Mouse (Mus musculus) cortical plate, adult 2 months (tissue): ENCODE results near the gene Zfp575. TPM values are rescaled to one million over a fixed set of nuclear protein-coding genes. Genes with fewer than 3 reads are reported as not detected.
A peak's percentile ranks its signal among the peaks of the same experiment; 100 is the strongest.

ENCODE experiments used
- H3K27ac ChIP-seq: fragments of 200-500 bp; 2 replicates; pipeline ENCODE4 v1.5.1; 2012; ENCODE audit warnings: low read length, control low read depth, inconsistent platforms; ENCODE audit not compliant: insufficient read depth
- H3K4me1 ChIP-seq: fragments of 200-500 bp; 2 replicates; pipeline ENCODE4 v1.6.1; 2011; ENCODE audit warnings: low read length; ENCODE audit not compliant: control insufficient read depth, insufficient read depth
- H3K4me3 ChIP-seq: fragments of 200-500 bp; 2 replicates; pipeline ENCODE4 v1.5.1; 2011; ENCODE audit warnings: mild to moderate bottlenecking, low read length, control low read depth; ENCODE audit not compliant: insufficient read depth
- CTCF ChIP-seq: fragments of 200-500 bp; IDR thresholded peaks from 2 replicates; pipeline ENCODE4 v1.5.1; 2011; ENCODE audit warnings: mild to moderate bottlenecking, control low read depth, low read length; ENCODE audit not compliant: insufficient read depth; ENCODE audit errors: extremely low read depth
- POLR2A ChIP-seq: fragments of 200-500 bp; IDR thresholded peaks from 2 replicates; pipeline ENCODE4 v1.6.1; 2011; ENCODE audit warnings: mild to moderate bottlenecking, low read length, control low read depth; ENCODE audit not compliant: insufficient read depth; ENCODE audit errors: extremely low read depth
- polyA plus RNA-seq: library from polyadenylated mRNA; depleted of rRNA; stranded (reverse); fragments of >200 nt; gene quantifications from 2 replicates; pipeline ENCODE4 v1.2.3, GENCODE M21; 2012

The Zfp575 gene
- polyA plus RNA-seq, 1 experiment, result 7.3 TPM

DNA sequence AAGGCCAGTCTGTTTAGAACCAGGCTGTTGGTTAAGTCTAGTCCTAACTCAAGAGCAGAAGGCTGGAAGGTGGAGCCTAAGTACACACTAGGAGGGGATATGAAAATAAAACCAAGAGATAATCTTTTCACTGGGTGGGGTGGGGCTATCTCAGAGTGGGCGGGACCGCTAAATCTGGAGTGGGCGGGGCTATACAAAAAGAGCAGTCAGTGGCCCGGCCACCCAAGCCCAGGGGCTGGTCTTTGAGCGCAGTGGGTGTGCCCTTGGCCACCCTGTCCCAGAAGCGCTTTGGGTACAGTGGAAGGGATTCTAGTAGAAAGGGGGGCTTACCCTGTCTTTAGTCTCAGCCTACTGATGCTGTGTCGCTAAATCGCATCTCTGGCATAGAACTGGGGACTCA lies 613 bp downstream of the Zfp575 start:
- H3K4me3 ChIP-seq, result peak overlapping the region; percentile 58
- TF ChIP-seq CTCF, result no peak
- H3K27ac ChIP-seq, result no peak overlapping the region
- peaks cover 4% of the 10 kb centered on the region for H3K4me1 ChIP-seq

DNA sequence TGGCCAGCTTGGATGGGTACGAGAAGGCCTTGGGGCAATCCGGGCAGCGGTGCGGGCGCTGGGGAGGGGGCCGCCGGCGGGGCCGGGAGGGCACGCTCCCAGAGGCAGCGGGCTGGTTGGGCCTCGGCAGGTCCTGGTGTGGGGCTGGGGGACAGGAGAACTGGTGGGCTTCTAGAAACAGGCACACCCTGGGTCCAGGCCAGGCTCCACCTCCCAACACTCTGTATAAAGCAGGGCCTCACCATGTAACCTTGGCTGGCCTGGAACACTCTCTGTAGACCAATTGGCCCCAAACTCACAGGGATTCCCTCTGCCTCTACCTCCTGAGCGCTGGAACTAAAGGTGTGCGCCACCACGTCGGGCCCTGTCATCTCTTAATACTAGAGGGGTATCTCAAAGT lies 1.4 kb downstream of the Zfp575 start:
- no peak overlapping the region for H3K4me3 ChIP-seq
- peaks cover 4% of the 10 kb centered on the region for H3K4me1 ChIP-seq
- TF ChIP-seq CTCF, result no peak
- no peak for TF ChIP-seq POLR2A
- no peak overlapping the region for H3K27ac ChIP-seq

DNA sequence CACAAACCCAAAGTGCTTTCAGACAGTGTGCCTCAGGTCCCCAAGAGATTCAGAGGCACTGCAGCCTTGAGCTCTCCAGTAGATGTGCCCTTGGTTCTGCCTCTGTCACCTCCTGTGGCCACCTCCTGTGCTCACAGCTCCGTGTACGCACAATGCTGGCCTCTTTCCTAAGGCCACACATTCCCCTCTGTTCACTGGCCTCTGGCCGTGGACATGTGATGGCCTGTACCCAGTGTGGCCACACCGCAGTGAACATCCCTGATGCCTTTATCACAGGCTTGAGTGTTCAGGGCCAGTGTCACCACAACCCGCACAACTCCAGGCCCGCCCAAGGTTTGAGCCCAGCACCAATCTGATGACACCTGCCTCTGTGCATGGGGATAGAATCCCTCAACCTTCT lies 2.6 kb downstream of the Zfp575 start:
- H3K4me3 ChIP-seq, result no peak overlapping the region

DNA sequence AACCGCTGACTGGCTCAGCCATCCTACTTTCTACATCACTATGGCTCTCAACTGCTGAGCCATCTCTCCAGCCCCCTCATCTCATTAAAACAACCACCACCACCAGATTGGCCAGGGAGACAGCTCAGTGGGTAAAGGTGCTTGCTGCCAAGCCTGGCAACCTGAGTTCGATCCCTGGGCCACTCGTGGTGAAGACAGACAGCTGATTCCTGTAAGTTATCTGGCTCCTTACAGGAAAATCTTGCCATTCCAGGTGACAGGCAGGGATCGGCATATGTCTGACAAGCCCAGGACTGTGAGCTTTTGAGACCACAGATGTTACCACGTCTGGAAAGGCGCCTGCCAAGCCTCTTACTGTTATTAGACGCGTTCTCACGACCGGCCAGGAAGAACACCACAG lies 9.6 kb downstream of the Zfp575 start:
- TF ChIP-seq POLR2A, result no peak
- no peak for TF ChIP-seq CTCF

More for the DNA sequence above, 2.6 kb downstream of the Zfp575 start:
- no peak for TF ChIP-seq CTCF
- no peak for TF ChIP-seq POLR2A
- Histone ChIP-seq H3K27ac (no peak overlapping the region), H3K4me1 (peaks cover 4% of the 10 kb centered on the region)

DNA sequence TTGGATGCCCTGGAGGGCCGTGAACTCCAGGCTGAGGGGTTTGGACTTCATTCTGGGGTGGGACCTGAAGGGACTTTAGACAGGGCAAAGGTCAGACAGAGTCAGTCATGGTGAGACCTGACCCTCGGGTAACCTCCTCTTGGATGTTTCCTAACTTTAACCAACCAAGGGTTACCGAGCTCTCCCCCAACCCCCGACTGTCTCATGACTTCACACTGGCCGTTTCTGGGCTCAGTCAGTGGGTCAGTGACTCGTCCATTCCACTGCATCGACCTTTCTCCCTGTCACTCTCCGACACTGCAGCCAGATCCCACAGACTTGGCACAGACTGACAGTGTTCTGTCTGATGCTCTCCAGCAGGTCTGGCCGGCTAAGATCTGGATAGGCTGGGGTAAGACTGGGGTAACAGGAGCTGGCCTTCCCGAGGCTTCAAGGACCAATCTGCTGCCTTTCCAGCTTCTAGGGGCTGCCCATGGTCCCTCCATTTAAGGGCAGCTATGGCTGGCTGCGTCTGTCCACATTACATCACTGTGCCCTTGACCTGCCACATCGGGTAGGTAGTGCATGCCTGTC lies 13.1 kb downstream of the Zfp575 start:
- no peak overlapping the region for H3K4me3 ChIP-seq
- H3K27ac ChIP-seq, result no peak overlapping the region
- H3K4me1 ChIP-seq, result no peaks in the 10 kb centered on the region
- TF ChIP-seq CTCF (no peak), POLR2A (no peak)

More for the DNA sequence above, 9.6 kb downstream of the Zfp575 start:
- no peak overlapping the region for H3K27ac ChIP-seq
- no peak overlapping the region for H3K4me3 ChIP-seq
- H3K4me1 ChIP-seq, result no peaks in the 10 kb centered on the region

DNA sequence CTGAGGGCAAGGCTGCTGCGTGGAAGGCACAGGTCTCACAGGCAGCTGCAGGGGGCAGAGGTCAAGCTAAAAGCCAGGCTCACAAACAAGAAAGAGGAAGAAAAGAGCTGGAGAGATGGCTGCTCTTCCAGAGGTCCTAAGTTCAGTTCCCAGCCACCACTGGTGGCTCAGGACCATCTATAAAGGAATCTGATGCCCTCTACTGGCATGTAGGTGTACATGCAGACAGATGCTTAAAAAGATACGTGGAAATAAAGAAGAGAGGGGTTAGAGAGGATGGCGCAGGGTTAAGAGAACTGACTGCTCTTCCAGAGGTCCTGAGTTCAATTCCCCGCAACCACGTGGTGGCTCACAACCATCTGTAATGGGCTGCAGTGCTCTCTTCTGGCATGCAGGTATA lies 15.0 kb downstream of the Zfp575 start:
- Histone ChIP-seq H3K4me3 (no peak overlapping the region), H3K27ac (no peak overlapping the region), H3K4me1 (no peaks in the 10 kb centered on the region; the same call in 1 of the 2 replicates)
- TF ChIP-seq CTCF, result no peak; the same call in 1 of the 2 replicates
- TF ChIP-seq POLR2A, result no peak

DNA sequence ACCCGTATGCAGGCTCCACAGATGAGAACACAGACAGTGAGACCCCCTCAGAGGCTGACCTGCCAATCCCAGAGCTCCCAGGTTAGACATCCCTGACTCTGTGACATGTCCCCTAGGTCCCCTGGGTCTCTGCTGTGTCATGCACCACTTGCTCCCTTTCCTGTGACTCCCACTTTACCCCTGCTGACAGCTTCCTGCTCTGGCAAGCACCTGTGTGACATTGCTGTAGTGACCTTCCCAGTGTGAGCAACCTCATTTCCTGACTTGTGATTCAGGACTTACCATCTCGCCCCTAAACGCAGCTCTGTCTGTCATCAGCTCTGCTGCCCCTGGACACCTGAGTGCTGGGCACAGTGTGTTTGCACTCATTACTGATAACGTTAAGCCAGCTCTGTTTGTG lies 16.4 kb downstream of the Zfp575 start:
- Histone ChIP-seq H3K27ac (no peak overlapping the region), H3K4me1 (no peaks in the 10 kb centered on the region; the same call in 1 of the 2 replicates), H3K4me3 (no peak overlapping the region)
- no peak for TF ChIP-seq POLR2A
- no peak for TF ChIP-seq CTCF

DNA sequence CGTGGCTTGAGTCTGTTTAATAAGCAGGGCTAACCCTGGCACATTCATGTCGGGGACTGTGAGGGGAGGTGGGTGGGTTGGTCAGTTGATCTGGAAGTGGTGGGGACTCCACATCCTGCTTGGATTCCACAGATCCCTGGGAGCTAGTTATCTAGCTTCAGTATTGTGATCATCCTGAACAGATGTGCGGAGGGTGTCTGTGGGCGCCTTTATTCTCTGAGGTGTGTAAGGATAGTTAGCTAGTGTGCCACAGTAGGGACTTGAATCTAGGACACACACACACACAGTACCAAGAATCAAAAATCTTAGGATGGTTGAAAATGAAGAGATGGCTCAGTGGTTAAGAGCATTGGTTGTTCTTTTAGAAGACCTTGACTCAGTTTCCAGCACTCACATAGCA lies 18.9 kb downstream of the Zfp575 start:
- TF ChIP-seq CTCF, result no peak
- TF ChIP-seq POLR2A, result no peak
- no peak overlapping the region for H3K27ac ChIP-seq
- H3K4me3 ChIP-seq, result no peak overlapping the region

DNA sequence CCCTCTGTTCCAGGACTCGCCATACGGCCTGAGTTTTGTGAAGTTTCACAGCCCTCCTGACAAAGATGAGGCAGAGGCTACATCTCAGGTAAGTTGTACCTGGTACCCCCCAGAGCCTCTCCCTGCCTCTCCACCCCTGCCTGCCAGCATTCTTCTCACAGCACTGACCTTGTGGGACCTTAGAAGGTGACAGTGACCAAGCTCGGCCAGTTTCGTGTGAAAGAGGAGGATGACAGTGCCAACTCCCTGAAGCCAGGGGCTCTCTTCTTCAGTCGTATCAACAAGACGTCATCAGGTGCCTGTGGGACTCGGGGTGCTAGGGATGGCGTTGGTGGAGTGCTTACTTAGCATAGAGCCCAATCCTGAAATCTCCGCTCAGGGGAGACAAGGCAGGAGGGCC lies 21.2 kb downstream of the Zfp575 start:
- no peak overlapping the region for H3K4me3 ChIP-seq
- TF ChIP-seq CTCF (no peak), POLR2A (no peak)
- H3K4me1 ChIP-seq, result no peaks in the 10 kb centered on the region; the same call in 1 of the 2 replicates
- no peak overlapping the region for H3K27ac ChIP-seq

More for the DNA sequence above, 18.9 kb downstream of the Zfp575 start:
- H3K4me1 ChIP-seq, result no peaks in the 10 kb centered on the region; the same call in 1 of the 2 replicates

DNA sequence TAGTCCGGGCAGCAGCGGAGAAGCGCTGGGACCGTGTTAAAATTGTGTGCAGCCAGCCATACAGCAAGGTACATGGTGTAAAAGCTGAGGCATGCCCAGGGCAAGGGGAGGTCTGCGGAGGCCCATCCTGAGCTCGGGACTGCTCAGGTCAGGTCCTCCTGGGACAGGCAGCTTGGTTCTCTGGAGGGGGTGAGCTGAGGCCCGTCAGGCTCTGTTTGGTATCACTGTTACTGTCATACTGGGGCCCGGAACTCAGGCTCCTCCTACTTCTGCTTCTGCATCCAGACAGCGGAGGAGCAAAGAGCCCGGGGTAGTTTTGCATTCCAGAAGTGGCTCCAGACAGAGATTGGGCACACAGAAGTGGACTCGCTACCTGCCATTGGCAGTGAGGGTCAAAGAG lies 21.8 kb downstream of the Zfp575 start:
- TF ChIP-seq CTCF, result no peak
- no peak for TF ChIP-seq POLR2A
- H3K4me1 ChIP-seq, result no peaks in the 10 kb centered on the region; the same call in 1 of the 2 replicates
- no peak overlapping the region for H3K4me3 ChIP-seq
- H3K27ac ChIP-seq, result no peak overlapping the region

DNA sequence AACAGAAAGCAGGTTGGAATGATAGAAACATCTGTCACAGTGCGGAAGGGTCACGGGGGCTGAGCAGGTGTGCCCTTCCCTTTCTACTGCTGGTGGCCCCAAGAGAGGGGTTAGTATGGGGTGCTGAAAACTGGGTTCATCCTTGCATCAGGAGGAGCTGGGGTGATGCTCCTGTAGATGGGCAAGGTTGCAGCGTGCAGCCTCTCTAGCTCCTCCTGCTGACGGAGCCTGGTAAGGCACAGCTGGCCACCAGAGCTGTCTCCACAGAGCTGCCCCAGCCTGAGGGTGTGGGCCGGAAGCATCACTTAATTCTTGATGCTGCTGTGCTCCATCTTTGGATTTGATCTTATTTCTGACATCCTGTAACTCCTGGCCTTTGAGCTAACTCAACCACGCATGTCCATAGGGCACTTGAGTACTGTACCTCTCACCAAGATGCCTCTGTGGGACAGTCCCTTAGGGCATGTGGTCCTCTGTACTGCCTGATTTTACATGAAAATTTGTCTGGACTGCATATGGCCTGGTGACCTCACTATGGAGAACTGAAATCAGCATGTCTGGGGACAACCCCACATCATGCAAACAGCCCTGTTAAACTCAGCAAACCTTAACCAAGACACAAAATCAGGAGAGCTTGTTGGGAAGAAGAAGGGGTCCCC lies 22.7 kb downstream of the Zfp575 start:
- H3K27ac ChIP-seq, result no peak overlapping the region
- TF ChIP-seq CTCF (peak; percentile 84), POLR2A (no peak)
- no peak overlapping the region for H3K4me3 ChIP-seq
- no peaks in the 10 kb centered on the region; the same call in 1 of the 2 replicates for H3K4me1 ChIP-seq
